Mouse (Mus musculus) intestine, postnatal 0 days (tissue): ENCODE data around the gene Agap1. TPM values are rescaled to one million over a fixed set of nuclear protein-coding genes. Genes with fewer than 3 reads are reported as not detected.
A peak's percentile ranks its signal among the peaks of the same experiment; 100 is the strongest.

ENCODE experiments used
- ATAC-seq: fragments of 200-750 bp; cut with Nextera tagmentation; 2 replicates; pipeline ENCODE4 v1.8.0; 2017; ENCODE audit warnings: mild to moderate bottlenecking, moderate TSS enrichment, moderate library complexity
- H3K27ac ChIP-seq: fragments of 300-500 bp; sonication (generic); 2 replicates; pipeline ENCODE4 v1.5.1; 2014; ENCODE audit warnings: mild to moderate bottlenecking, low read depth, low read length, moderate library complexity
- H3K27me3 ChIP-seq: fragments of 300-500 bp; sonication (generic); replicated peaks from 2 replicates; pipeline ENCODE4 v1.6.1; 2014; ENCODE audit warnings: low read length, mixed read lengths; ENCODE audit not compliant: control insufficient read depth, insufficient read depth
- H3K36me3 ChIP-seq: fragments of 300-500 bp; sonication (generic); 2 replicates; pipeline ENCODE4 v1.6.1; 2014; ENCODE audit warnings: mild to moderate bottlenecking, moderate library complexity; ENCODE audit not compliant: control insufficient read depth, insufficient read depth
- H3K4me1 ChIP-seq: fragments of 300-500 bp; sonication (generic); replicated peaks from 2 replicates; pipeline ENCODE4 v1.6.1; 2014; ENCODE audit warnings: antibody characterized with exemption, low read length, mixed read lengths; ENCODE audit not compliant: control insufficient read depth, insufficient read depth
- H3K4me2 ChIP-seq: fragments of 300-500 bp; sonication (generic); replicated peaks from 2 replicates; pipeline ENCODE4 v1.6.1; 2014; ENCODE audit warnings: low read depth, mild to moderate bottlenecking, moderate library complexity
- H3K4me3 ChIP-seq: fragments of 300-500 bp; sonication (generic); 2 replicates; pipeline ENCODE4 v1.5.1; 2014; ENCODE audit warnings: low read depth, low read length
- H3K9ac ChIP-seq: fragments of 300-500 bp; sonication (generic); 2 replicates; pipeline ENCODE4 v1.6.1; 2014; ENCODE audit warnings: mild to moderate bottlenecking, low read depth, low read length
- H3K9me3 ChIP-seq: fragments of 300-500 bp; sonication (generic); 2 replicates; pipeline ENCODE4 v1.6.1; 2016; ENCODE audit warnings: mixed run types; ENCODE audit not compliant: control insufficient read depth
- CTCF ChIP-seq: sonication (generic); IDR thresholded peaks from 2 replicates; pipeline ENCODE4 v1.5.1; 2016; ENCODE audit warnings: low read depth, mild to moderate bottlenecking, control low read depth, antibody characterized with exemption, moderate library complexity
- WGBS: fragments of 180-500 bp; shearing (Covaris S2); extraction: QIAGEN DNeasy Blood & Tissue Kit; methylation state at CpG from one replicate; pipeline ENCODE4 v1.1.7; 2014; 5-methylcytosine and 5-hydroxymethylcytosine counted together
- polyA plus RNA-seq: library from polyadenylated mRNA; unstranded; fragments of >200 nt; fragmentation: Nextera tagmentation; extraction: Ambion mirVana; gene quantifications from 2 replicates; pipeline ENCODE4 v1.2.1, GENCODE M21; 2015

Agap1 gene
- polyA plus RNA-seq, 1 experiment from 2014 or later: 6.1 TPM

- no peak for TF ChIP-seq CTCF
- no peaks in the 10 kb centered on the region for H3K27me3 ChIP-seq
- peaks cover 17% of the 10 kb centered on the region; the same call in 1 of the 2 replicates for H3K36me3 ChIP-seq
- 0 out of 2 replicates have a peak, but pooled peaks cover 3% of the 10 kb centered on the region for H3K4me1 ChIP-seq
- 73% methylated on average over 5 of the region's 5 CpGs for WGBS
- no peaks in the 10 kb centered on the region for H3K9me3 ChIP-seq
- no peak overlapping the region for H3K4me3 ChIP-seq
- no peak overlapping the region for H3K27ac ChIP-seq
- H3K9ac ChIP-seq: no peak overlapping the region
- no peak for ATAC-seq
- no peak overlapping the region for H3K4me2 ChIP-seq
These were observed 441.2 kb downstream of the Agap1 start for GRCm38 (mm10) chr1:89895801-89896200.

GRCm38 (mm10) chr1:89899036-89899435, 444.4 kb downstream of the Agap1 start:
- Histone ChIP-seq H3K36me3 (peaks cover 3% of the 10 kb centered on the region; the same call in 1 of the 2 replicates), H3K9ac (no peak overlapping the region), H3K27ac (no peak overlapping the region), H3K4me2 (no peak overlapping the region), H3K9me3 (no peaks in the 10 kb centered on the region), H3K4me3 (no peak overlapping the region), H3K4me1 (peaks cover 3% of the 10 kb centered on the region; the same call in 1 of the 2 replicates), H3K27me3 (no peaks in the 10 kb centered on the region)
- no peak for TF ChIP-seq CTCF
- no peak for ATAC-seq
- WGBS: 67% methylated on average over 2 of the region's 2 CpGs

- peaks cover 3% of the 10 kb centered on the region; the same call in 1 of the 2 replicates for H3K4me1 ChIP-seq
- H3K4me3 ChIP-seq: no peak overlapping the region
- H3K9ac ChIP-seq: no peak overlapping the region
- H3K27me3 ChIP-seq: no peaks in the 10 kb centered on the region
- no peak overlapping the region for H3K4me2 ChIP-seq
- peak; percentile 29; the same call in 1 of the 2 replicates for ATAC-seq
- 0 out of 2 replicates have a peak, but pooled peaks cover 3% of the 10 kb centered on the region for H3K36me3 ChIP-seq
- WGBS: 50% methylated on average over 11 of the region's 11 CpGs
- no peaks in the 10 kb centered on the region for H3K9me3 ChIP-seq
- no peak overlapping the region for H3K27ac ChIP-seq
- TF ChIP-seq CTCF: no peak
These were observed 445.3 kb downstream of the Agap1 start for GRCm38 (mm10) chr1:89899761-89900445.

DNA sequence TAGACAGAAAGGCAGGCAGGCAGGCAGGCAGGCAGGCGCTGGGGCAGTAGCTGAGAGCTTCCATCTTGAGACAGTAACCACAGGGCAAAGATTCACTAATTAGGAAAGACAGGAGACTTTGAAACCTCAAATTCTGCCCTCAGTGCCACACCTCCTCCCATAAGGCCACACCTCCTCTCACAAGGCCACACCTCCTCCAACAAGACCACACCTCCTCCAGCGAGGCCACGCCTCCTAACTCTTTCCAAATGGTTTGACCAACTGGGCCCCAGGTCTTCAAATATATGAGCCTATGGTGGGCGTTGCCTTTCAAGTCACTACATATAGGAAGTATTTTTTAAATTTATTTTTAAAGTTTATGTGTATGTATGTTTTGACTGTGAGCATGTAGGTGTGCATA, 446.8 kb downstream of the Agap1 start:
- H3K9me3 ChIP-seq: peaks cover 5% of the 10 kb centered on the region; the same call in 1 of the 2 replicates
- H3K27me3 ChIP-seq: no peaks in the 10 kb centered on the region
- no peak overlapping the region for H3K4me3 ChIP-seq
- no peak overlapping the region for H3K9ac ChIP-seq
- TF ChIP-seq CTCF: no peak
- no peak for ATAC-seq
- peaks cover 3% of the 10 kb centered on the region; the same call in 1 of the 2 replicates for H3K4me1 ChIP-seq
- no peak overlapping the region for H3K27ac ChIP-seq
- 72% methylated on average over 4 of the region's 4 CpGs for WGBS
- no peaks in the 10 kb centered on the region for H3K36me3 ChIP-seq
- H3K4me2 ChIP-seq: no peak overlapping the region

GRCm38 (mm10) chr1:89902236-89902635, 447.6 kb downstream of the Agap1 start:
- WGBS: 45% methylated on average over 2 of the region's 2 CpGs
- peak; percentile 79 for ATAC-seq
- H3K4me2 ChIP-seq: no peak overlapping the region

DNA sequence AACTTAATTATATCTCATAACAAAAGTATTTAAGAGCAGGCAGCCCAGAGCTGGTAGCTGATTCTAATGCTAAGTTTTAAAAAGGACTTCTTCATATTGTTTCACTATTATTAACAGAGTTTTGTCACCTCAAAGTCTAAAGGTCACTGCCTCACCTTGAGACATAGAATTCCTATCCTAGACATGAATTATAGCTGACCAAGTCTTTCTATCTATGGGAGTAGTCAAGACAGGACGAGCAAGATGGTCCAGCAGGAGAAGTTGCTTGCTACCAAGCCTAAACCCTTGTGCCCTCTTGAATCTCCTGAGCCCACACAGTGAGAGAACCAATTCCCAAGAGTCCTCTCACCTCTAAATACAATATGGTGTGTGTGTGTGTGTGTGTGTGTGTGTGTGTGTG, 448.0 kb downstream of the Agap1 start:
- Histone ChIP-seq H3K27ac (0 out of 2 replicates have a peak overlapping the region, but pooled peaks have one; percentile 3), H3K9ac (no peak overlapping the region), H3K9me3 (peaks cover 6% of the 10 kb centered on the region; the same call in 1 of the 2 replicates), H3K27me3 (no peaks in the 10 kb centered on the region), H3K4me3 (no peak overlapping the region), H3K4me1 (peaks cover 3% of the 10 kb centered on the region; the same call in 1 of the 2 replicates), H3K4me2 (no peak overlapping the region), H3K36me3 (no peaks in the 10 kb centered on the region)
- no peak for TF ChIP-seq CTCF
- 44% methylated on average over 1 of the region's 1 CpGs for WGBS
- ATAC-seq: peak; percentile 51

More at GRCm38 (mm10) chr1:89902236-89902635, 447.6 kb downstream of the Agap1 start:
- 0 out of 2 replicates have a peak overlapping the region, but pooled peaks have one; percentile 3 for H3K27ac ChIP-seq
- H3K27me3 ChIP-seq: no peaks in the 10 kb centered on the region
- H3K36me3 ChIP-seq: no peaks in the 10 kb centered on the region
- TF ChIP-seq CTCF: no peak
- H3K4me3 ChIP-seq: no peak overlapping the region
- H3K4me1 ChIP-seq: peaks cover 3% of the 10 kb centered on the region; the same call in 1 of the 2 replicates
- H3K9me3 ChIP-seq: peaks cover 6% of the 10 kb centered on the region; the same call in 1 of the 2 replicates
- H3K9ac ChIP-seq: no peak overlapping the region
